8 mouse cellular contexts compared by ENCODE assay signal in genomic region chr11:22859301-22859632, GRCm38 (mm10). TPM values are rescaled to one million over a fixed set of nuclear protein-coding genes. Genes with fewer than 3 reads are reported as not detected.
DNase-seq lines count a peak whose midpoint lies in the region; ATAC-seq and TF ChIP-seq lines count a peak whose summit lies in the region.

No protein-coding gene starts in this region.

- H3K27ac ChIP-seq in ES-E14 (ENCODE audit: insufficient read depth, low read depth, low read length, poor library complexity, severe bottlenecking), result peak overlapping the region; percentile 71
- H3K27ac ChIP-seq in forebrain, embryonic 11.5 days (ENCODE audit: low read depth, low read length), result no peak overlapping the region
- peak overlapping the region; percentile 69 for H3K27ac ChIP-seq in liver, embryonic 11.5 days (ENCODE audit: low read depth, low read length)
- H3K27ac ChIP-seq in stomach, embryonic 16.5 days (ENCODE audit: low read length), result peak overlapping the region; percentile 95

- H3K4me1 ChIP-seq in ES-E14 (ENCODE audit: control insufficient read depth in 2 of 2, insufficient read depth in 2 of 2, low read length in 2 of 2, poor library complexity in 1 of 2), result peaks cover 0 to 8% of the 10 kb centered on the region in 2 experiments; a peak in 1 of 4 replicates
- H3K4me1 ChIP-seq in forebrain, embryonic 11.5 days (replicated peaks; ENCODE audit: control insufficient read depth, insufficient read depth, low read length), result peaks cover 20% of the 10 kb centered on the region
- H3K4me1 ChIP-seq in liver, embryonic 11.5 days (replicated peaks; ENCODE audit: control insufficient read depth, insufficient read depth, low read length), result peaks cover 14% of the 10 kb centered on the region
- H3K4me1 ChIP-seq in stomach, embryonic 16.5 days (ENCODE audit: control insufficient read depth, insufficient read depth, low read length), result peaks cover 13% of the 10 kb centered on the region

- H3K36me3 ChIP-seq in ES-E14 (ENCODE audit: control insufficient read depth, insufficient read depth, low read length, poor library complexity, severe bottlenecking), result no peaks in the 10 kb centered on the region
- no peaks in the 10 kb centered on the region for H3K36me3 ChIP-seq in forebrain, embryonic 11.5 days (ENCODE audit: control insufficient read depth, insufficient read depth, low read length)
- no peaks in the 10 kb centered on the region for H3K36me3 ChIP-seq in liver, embryonic 11.5 days (ENCODE audit: control insufficient read depth, insufficient read depth, low read length)
- no peaks in the 10 kb centered on the region for H3K36me3 ChIP-seq in stomach, embryonic 16.5 days (ENCODE audit: control insufficient read depth, insufficient read depth, low read length)

- peak overlapping the region; percentile 94 for H3K9ac ChIP-seq in ES-E14 (ENCODE audit: insufficient read depth, low read depth, low read length, poor library complexity, severe bottlenecking)
- peak overlapping the region; percentile 65 for H3K9ac ChIP-seq in forebrain, embryonic 11.5 days (ENCODE audit: low read length)
- H3K9ac ChIP-seq in liver, embryonic 11.5 days (ENCODE audit: low read depth, low read length), result peak overlapping the region; percentile 87
- peak overlapping the region; percentile 87 for H3K9ac ChIP-seq in stomach, embryonic 16.5 days (ENCODE audit: low read length)

- peak overlapping the region; percentile 94 to 97 for H3K4me3 ChIP-seq in ES-E14 (ENCODE audit: insufficient read depth in 1 of 2, low read depth in 1 of 2, low read length in 2 of 2, poor library complexity in 1 of 2, severe bottlenecking in 1 of 2)
- peak overlapping the region; percentile 67 for H3K4me3 ChIP-seq in forebrain, embryonic 11.5 days (ENCODE audit: low read depth, low read length)
- peak overlapping the region; percentile 84 for H3K4me3 ChIP-seq in liver, embryonic 11.5 days (ENCODE audit: low read depth, low read length)
- H3K4me3 ChIP-seq in stomach, embryonic 16.5 days (replicated peaks; ENCODE audit: low read length), result peak overlapping the region; percentile 79

- DNase-seq in kidney, adult 11 months, result peak; percentile 59
- DNase-seq in kidney, postnatal 4 days, result no peak
- peak; percentile 31 for DNase-seq in ES-E14 (ENCODE audit: low read depth, low spot score)
- no peak for DNase-seq in forebrain, embryonic 11.5 days (ENCODE audit: low spot score)
- no peak for DNase-seq in liver, embryonic 11.5 days (ENCODE audit: low spot score)
- no peak for DNase-seq in frontal cortex, postnatal 10 days (ENCODE audit: low spot score in 2 of 2)
- no peak for DNase-seq in thymus, postnatal 36 days

- ATAC-seq in forebrain, embryonic 11.5 days (replicated peaks; ENCODE audit: low FRiP score), result peak; percentile 71; the same call in 1 of the 2 replicates
- ATAC-seq in liver, embryonic 11.5 days (replicated peaks; ENCODE audit: low FRiP score), result peak; percentile 70
- peak; percentile 79 for ATAC-seq in stomach, embryonic 16.5 days (ENCODE audit: insufficient read depth, low FRiP score)

- in situ Hi-C loops in ES-E14 (cut with MboI; ENCODE audit: low sequenced_read_pairs in 2 of 2, unreplicated experiment in 2 of 2), result no loop called here

- peak overlapping the region; percentile 93 for H3K4me2 ChIP-seq in forebrain, embryonic 11.5 days (ENCODE audit: low read depth, low read length, severe bottlenecking)
- H3K4me2 ChIP-seq in liver, embryonic 11.5 days, result peak overlapping the region; percentile 98
- peak overlapping the region; percentile 97 for H3K4me2 ChIP-seq in stomach, embryonic 16.5 days (ENCODE audit: low read depth, low read length)

- no peaks in the 10 kb centered on the region for H3K9me3 ChIP-seq in ES-E14 (ENCODE audit: control insufficient read depth, insufficient read depth, low read depth, low read length)
- no peaks in the 10 kb centered on the region for H3K9me3 ChIP-seq in forebrain, embryonic 11.5 days (ENCODE audit: control insufficient read depth, low read length)
- no peaks in the 10 kb centered on the region for H3K9me3 ChIP-seq in liver, embryonic 11.5 days (ENCODE audit: control insufficient read depth, low read length)
- H3K9me3 ChIP-seq in stomach, embryonic 16.5 days (replicated peaks; ENCODE audit: control insufficient read depth, low read length), result no peaks in the 10 kb centered on the region

- peaks cover 45% of the 10 kb centered on the region for H3K27me3 ChIP-seq in forebrain, embryonic 11.5 days (ENCODE audit: control insufficient read depth, insufficient read depth, low read length)
- H3K27me3 ChIP-seq in liver, embryonic 11.5 days (replicated peaks; ENCODE audit: control insufficient read depth, insufficient read depth, low read length), result no peaks in the 10 kb centered on the region; the same call in none of the 2 replicates
- no peaks in the 10 kb centered on the region for H3K27me3 ChIP-seq in stomach, embryonic 16.5 days (ENCODE audit: control insufficient read depth, insufficient read depth, low read length)

- WGBS in forebrain, embryonic 11.5 days, result under 1% methylated on average over 18 of the region's 41 CpGs
- 0% methylated on average over 15 of the region's 41 CpGs for WGBS in liver, embryonic 11.5 days
- under 1% methylated on average over 34 of the region's 41 CpGs for WGBS in stomach, embryonic 16.5 days

TF ChIP-seq in ES-E14, 5 proteins besides CTCF, POLR2A, EP300 and RAD21:
- TF ChIP-seq MAFK (IDR thresholded peaks at IDR 0.05; ENCODE audit: insufficient read depth, low read depth, low read length) (no peak), CHD2 (IDR thresholded peaks at IDR 0.05; ENCODE audit: low read depth, low read length) (no peak), ZC3H11A (IDR thresholded peaks at IDR 0.05; ENCODE audit: borderline replicate concordance, low read depth, low read length) (no peak)
TF ChIP-seq in ES-E14: peak in this region for 0.

RNA-seq across cellular contexts. Expression of gene B3gnt2, which starts 1.5 kb away (rescaled TPM):
- total RNA-seq in ES-E14 (2012; rRNA removed), result 25.7 and 52.9 TPM in 2 replicates
- polyA plus RNA-seq in forebrain, embryonic 11.5 days (2014; fragmentation: Nextera tagmentation; extraction: Ambion mirVana), result 2.4 and 2.8 TPM in 2 replicates
- 3.9 and 6.6 TPM in 2 replicates for polyA plus RNA-seq in liver, embryonic 11.5 days (2014; fragmentation: Nextera tagmentation; extraction: Ambion mirVana)
- polyA plus RNA-seq in stomach, embryonic 16.5 days (2015; fragmentation: Nextera tagmentation; extraction: Ambion mirVana), result 12.7 and 12.9 TPM in 2 replicates

Comparison
In these comparisons a context has a peak if more than half of its experiments do, and no peak if none do; other contexts are left out.
1. DNase-seq: peak in kidney, adult 11 months (single experiment) and ES-E14 (single experiment); none in kidney, postnatal 4 days (0 of 2), forebrain, embryonic 11.5 days (single experiment), liver, embryonic 11.5 days (single experiment), frontal cortex, postnatal 10 days (0 of 2) and thymus, postnatal 36 days (0 of 2).
2. Peak in every context shown above with its lines, with median percentiles within 50 percentile points of each other: H3K4me3 ChIP-seq, H3K9ac ChIP-seq, ATAC-seq and H3K4me2 ChIP-seq.